Mouse (Mus musculus): ENCODE measurements at regions not wholly inside any gene's neighbourhood (a gene's known extent, or its start where the extent isn't known, plus 50 kb on each side); places are given as distances from the start of the nearest gene placed in this dataset.

DNA sequence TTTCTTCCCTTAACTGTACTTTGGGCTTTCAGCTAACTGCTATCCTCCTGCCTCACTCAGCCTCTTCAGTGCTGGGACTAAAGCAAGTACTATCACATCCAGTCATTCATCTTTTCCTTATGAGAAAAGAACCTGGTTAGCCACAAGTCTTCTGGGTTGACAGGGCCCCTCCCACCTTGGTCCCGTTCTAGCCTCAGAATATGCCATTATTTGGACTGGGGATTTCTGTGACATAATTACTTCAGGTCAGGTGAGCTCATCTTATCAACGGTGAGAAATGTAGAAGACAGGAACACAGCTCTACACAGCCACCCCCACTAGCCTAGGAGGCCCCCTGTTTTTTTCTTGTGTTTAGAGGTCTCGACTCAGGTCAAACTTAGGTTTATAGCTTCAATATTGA, 1172.4 kb upstream of the A1bg start:
- TF ChIP-seq EP300 (IDR thresholded peaks at IDR 0.05; ENCODE audit: low read depth), result no peak
- no peak for TF ChIP-seq CTCF (IDR thresholded peaks at IDR 0.05; ENCODE audit: low read depth)
